ENCODE assay signal across 9 mouse cellular contexts in the genomic region with DNA sequence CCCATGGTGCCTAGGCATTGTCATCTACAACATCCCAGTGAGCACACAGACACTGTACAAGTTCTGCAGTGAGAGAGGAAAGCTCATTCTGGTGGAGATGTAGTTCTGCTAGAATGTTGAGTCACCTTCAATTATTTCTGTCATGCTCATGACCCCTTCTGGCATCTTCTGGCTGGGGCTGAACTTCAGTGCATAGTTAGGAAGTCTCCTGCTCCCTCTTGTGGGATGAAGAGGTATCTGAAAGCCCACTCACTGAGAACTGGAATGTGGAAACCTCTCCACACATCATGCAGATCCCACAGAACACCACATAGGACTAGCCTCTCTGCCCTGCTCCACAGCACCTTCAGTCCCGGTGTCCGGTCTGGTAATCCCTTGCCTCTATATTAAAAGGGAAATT. TPM values are rescaled to one million over a fixed set of nuclear protein-coding genes. Genes with fewer than 3 reads are reported as not detected.
DNase-seq lines count a peak whose midpoint lies in the region; ATAC-seq and TF ChIP-seq lines count a peak whose summit lies in the region.
"Had no signal": no experiment of that assay in that cellular context is flagged by ENCODE, and none has a peak within 500 bp of the region (broad histone marks: within the 10 kb centered on the region; RNA-seq: fewer than 3 reads in every experiment).

No protein-coding gene starts in this region.

- no peaks in the 10 kb centered on the region for H3K79me2 ChIP-seq in heart, adult 2 months (replicated peaks; ENCODE audit: control insufficient read depth, insufficient read depth, low read length)

- no peaks in the 10 kb centered on the region for H3K9me3 ChIP-seq in forebrain, embryonic 12.5 days

- no peaks in the 10 kb centered on the region for H3K4me1 ChIP-seq in heart, adult 2 months (ENCODE audit: control insufficient read depth, insufficient read depth, low read length)
- no peaks in the 10 kb centered on the region for H3K4me1 ChIP-seq in forebrain, embryonic 12.5 days

- intact Hi-C loops in heart, adult 2 months (cut with DNase I): loop anchor here (5.0 kb wide), 1 partner anchor 250 kb away; no protein-coding TSS in a partner anchor
- intact Hi-C loops in heart, postnatal 25 days (cut with DNase I): loop anchor here (5.0 kb wide), 1 partner anchor 240 kb away; no protein-coding TSS in a partner anchor

- H3K36me3 ChIP-seq in heart, adult 2 months (ENCODE audit: control insufficient read depth, insufficient read depth, low read length): no peaks in the 10 kb centered on the region
- H3K36me3 ChIP-seq in forebrain, embryonic 12.5 days (replicated peaks): no peaks in the 10 kb centered on the region

- TF ChIP-seq EP300 in heart, adult 2 months (IDR thresholded peaks at IDR 0.05; ENCODE audit: insufficient read depth, low read depth, low read length): no peak

- TF ChIP-seq POLR2A in heart, adult 2 months (IDR thresholded peaks at IDR 0.05; ENCODE audit: insufficient read depth, low read depth, low read length): no peak

- H3K9ac ChIP-seq in heart, adult 2 months (ENCODE audit: low read depth, low read length): no peak overlapping the region
- H3K9ac ChIP-seq in forebrain, embryonic 12.5 days: no peak overlapping the region

- no peak for ATAC-seq in forebrain, embryonic 12.5 days (ENCODE audit: low FRiP score)

- H3K27ac ChIP-seq in heart, adult 2 months: no peak overlapping the region
- no peak overlapping the region for H3K27ac ChIP-seq in forebrain, embryonic 12.5 days

- DNase-seq in heart, adult 2 months: peak in 1 of 2 experiments; percentile 34
- DNase-seq in heart, postnatal 25 days (ENCODE audit: low spot score): no peak
- DNase-seq in 416B (ENCODE audit: low read depth): peak; percentile 63
- peak; percentile 65 for DNase-seq in Muller cell, postnatal 12 days (ENCODE audit: inconsistent ontology term)
- peak; percentile 88 for DNase-seq in induced T-regulatory cell, adult 2 months (ENCODE audit: low read depth)
- DNase-seq in lung, postnatal 36 days: peak; percentile 60
- DNase-seq in yolk sac, embryonic 10.5 days (ENCODE audit: low spot score): no peak

- peak; percentile 65 for TF ChIP-seq CTCF in heart, adult 2 months (IDR thresholded peaks at IDR 0.05)

- 66% methylated on average over 2 of the region's 2 CpGs for WGBS in heart, adult 2 months
- WGBS in forebrain, embryonic 12.5 days: 81% methylated on average over 2 of the region's 2 CpGs

- no peak overlapping the region for H3K4me2 ChIP-seq in forebrain, embryonic 12.5 days

- H3K4me3 ChIP-seq in heart, adult 2 months: no peak overlapping the region
- no peak overlapping the region for H3K4me3 ChIP-seq in forebrain, embryonic 12.5 days (replicated peaks)

- H3K27me3 ChIP-seq in heart, adult 2 months (ENCODE audit: control insufficient read depth, insufficient read depth, low read length): no peaks in the 10 kb centered on the region
- no peaks in the 10 kb centered on the region for H3K27me3 ChIP-seq in forebrain, embryonic 12.5 days

RNA-seq across cellular contexts. Expression of a gene that starts 2.6 kb away (rescaled TPM):
- 1 to 10 TPM; 3.6 to 3.9 TPM for total RNA-seq in heart, adult 2 months (2021)
- 1.8 and 2.7 TPM in 2 replicates for polyA plus RNA-seq in heart, adult 2 months (2012; rRNA removed)
- 1 to 10 TPM; 2.8 to 3.4 TPM for total RNA-seq in heart, postnatal 25 days (2021)
- polyA plus RNA-seq in forebrain, embryonic 12.5 days (2016; fragmentation: Nextera tagmentation; extraction: Ambion mirVana): 1.4 and 1.7 TPM in 2 replicates

RNA-seq across cellular contexts. Expression of a gene that starts 21.5 kb away (rescaled TPM):
- total RNA-seq in heart, adult 2 months (2021): under 1 TPM in 1 of 2 experiments, not detected in 1; 0.16 TPM
- polyA plus RNA-seq in heart, adult 2 months (2012; rRNA removed): 0.12 and 0.18 TPM in 2 replicates
- under 1 TPM in 1 of 2 experiments, not detected in 1; 0.20 TPM for total RNA-seq in heart, postnatal 25 days (2021)
- polyA plus RNA-seq in forebrain, embryonic 12.5 days (2016; fragmentation: Nextera tagmentation; extraction: Ambion mirVana): not detected in 2 replicates

RNA-seq across cellular contexts. Expression of a gene that starts 38.6 kb away (rescaled TPM):
- total RNA-seq in heart, adult 2 months (2021): not detected
- not detected in 2 replicates for polyA plus RNA-seq in heart, adult 2 months (2012; rRNA removed)
- total RNA-seq in heart, postnatal 25 days (2021): not detected
- polyA plus RNA-seq in forebrain, embryonic 12.5 days (2016; fragmentation: Nextera tagmentation; extraction: Ambion mirVana): not detected in 2 replicates
- polyA plus RNA-seq: limb, embryonic 11.5 days had no signal

RNA-seq across cellular contexts. Expression of a gene that starts 58.3 kb away (rescaled TPM):
- total RNA-seq in heart, adult 2 months (2021): not detected
- not detected in 2 replicates for polyA plus RNA-seq in heart, adult 2 months (2012; rRNA removed)
- not detected for total RNA-seq in heart, postnatal 25 days (2021)
- polyA plus RNA-seq in forebrain, embryonic 12.5 days (2016; fragmentation: Nextera tagmentation; extraction: Ambion mirVana): not detected in 2 replicates
- polyA plus RNA-seq: limb, embryonic 11.5 days had no signal

Comparison
In these comparisons a context has a peak if more than half of its experiments do, and no peak if none do; other contexts are left out.
1. DNase-seq: peak in 416B (single experiment), Muller cell, postnatal 12 days (single experiment), induced T-regulatory cell, adult 2 months (single experiment) and lung, postnatal 36 days (single experiment); none in heart, postnatal 25 days (single experiment) and yolk sac, embryonic 10.5 days (single experiment).